Mouse (Mus musculus) hindbrain, embryonic 13.5 days (tissue): ENCODE measurements around the gene Tmem110. TPM values are rescaled to one million over a fixed set of nuclear protein-coding genes. Genes with fewer than 3 reads are reported as not detected.

Experiments used
- ATAC-seq: fragments of 200-750 bp; cut with Nextera tagmentation; 2 replicates; pipeline ENCODE4 v1.8.0; 2017; ENCODE audit warnings: moderate TSS enrichment; ENCODE audit not compliant: low FRiP score
- H3K27ac ChIP-seq: fragments of 300-500 bp; sonication (generic); 2 replicates; pipeline ENCODE4 v1.5.1; 2015; ENCODE audit warnings: inconsistent platforms, mild to moderate bottlenecking, moderate library complexity
- H3K27me3 ChIP-seq: fragments of 300-500 bp; sonication (generic); 2 replicates; pipeline ENCODE4 v1.6.1; 2015; ENCODE audit warnings: mild to moderate bottlenecking, inconsistent platforms
- H3K36me3 ChIP-seq: fragments of 300-500 bp; sonication (generic); 2 replicates; pipeline ENCODE4 v1.6.1; 2015; ENCODE audit warnings: mild to moderate bottlenecking, inconsistent platforms
- H3K4me1 ChIP-seq: fragments of 300-500 bp; sonication (generic); replicated peaks from 2 replicates; pipeline ENCODE4 v1.6.1; 2015; ENCODE audit warnings: inconsistent platforms
- H3K4me2 ChIP-seq: fragments of 300-500 bp; sonication (generic); 2 replicates; pipeline ENCODE4 v1.6.1; 2015; ENCODE audit warnings: inconsistent platforms, mild to moderate bottlenecking, moderate library complexity
- H3K4me3 ChIP-seq: fragments of 300-500 bp; sonication (generic); 2 replicates; pipeline ENCODE4 v1.5.1; 2015; ENCODE audit warnings: mild to moderate bottlenecking, inconsistent platforms
- H3K9ac ChIP-seq: fragments of 300-500 bp; sonication (generic); 2 replicates; pipeline ENCODE4 v1.6.1; 2015; ENCODE audit warnings: mild to moderate bottlenecking, inconsistent platforms
- H3K9me3 ChIP-seq: fragments of 300-500 bp; sonication (generic); 2 replicates; pipeline ENCODE4 v1.6.1; 2016; ENCODE audit warnings: inconsistent platforms
- WGBS: fragments of 180-500 bp; shearing (Covaris S2); methylation state at CpG from one replicate; pipeline ENCODE4 v1.1.7; 2015; 5-methylcytosine and 5-hydroxymethylcytosine counted together
- polyA plus RNA-seq: library from polyadenylated mRNA; unstranded; fragments of >200 nt; fragmentation: Nextera tagmentation; extraction: Ambion mirVana; gene quantifications from 2 replicates; pipeline ENCODE4 v1.2.1, GENCODE M21; 2015

The Tmem110 gene
- polyA plus RNA-seq, 1 experiment from 2014 or later, result 22.6 TPM

GRCm38 (mm10) chr14:30880811-30881717 lies 55.7 kb downstream of the Tmem110 start:
- no peak overlapping the region for H3K4me3 ChIP-seq
- no peaks in the 10 kb centered on the region for H3K27me3 ChIP-seq
- H3K4me2 ChIP-seq, result no peak overlapping the region
- no peak overlapping the region for H3K27ac ChIP-seq
- H3K4me1 ChIP-seq, result peaks cover 8% of the 10 kb centered on the region
- H3K9me3 ChIP-seq, result no peaks in the 10 kb centered on the region
- H3K36me3 ChIP-seq, result peaks cover 21% of the 10 kb centered on the region
- ATAC-seq, result no peak
- 84% methylated on average over 17 of the region's 17 CpGs for WGBS
- H3K9ac ChIP-seq, result no peak overlapping the region

- no peak overlapping the region for H3K27ac ChIP-seq
- no peak for ATAC-seq
- H3K9me3 ChIP-seq, result no peaks in the 10 kb centered on the region
- no peak overlapping the region for H3K4me3 ChIP-seq
- WGBS, result 94% methylated on average over 3 of the region's 3 CpGs
- peaks cover 15% of the 10 kb centered on the region for H3K36me3 ChIP-seq
- peaks cover 8% of the 10 kb centered on the region for H3K4me1 ChIP-seq
- no peaks in the 10 kb centered on the region for H3K27me3 ChIP-seq
- H3K4me2 ChIP-seq, result no peak overlapping the region
- H3K9ac ChIP-seq, result no peak overlapping the region
Measured at GRCm38 (mm10) chr14:30881718-30882108, 56.3 kb downstream of the Tmem110 start.

DNA sequence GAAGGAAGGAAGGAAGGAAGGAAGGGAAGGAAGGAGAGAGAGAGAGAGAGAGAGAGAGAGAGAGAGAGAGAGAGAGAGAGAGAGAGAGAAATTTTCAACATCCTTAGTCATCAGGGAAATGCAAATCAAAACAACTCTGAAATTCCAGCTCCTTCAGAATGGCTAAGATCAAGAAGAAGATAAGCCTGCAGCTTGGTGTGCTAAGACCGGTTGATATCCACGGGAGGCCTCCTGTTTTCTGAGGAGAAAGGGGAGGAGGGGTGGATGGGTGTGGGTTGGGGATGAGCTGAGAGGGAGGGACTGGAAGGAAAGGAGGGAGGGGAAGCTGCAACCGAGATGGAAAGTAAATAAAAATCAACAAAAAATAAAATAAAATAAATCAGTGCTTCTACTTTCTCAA lies 59.9 kb downstream of the Tmem110 start:
- no peak for ATAC-seq
- Histone ChIP-seq H3K27ac (no peak overlapping the region), H3K4me2 (no peak overlapping the region), H3K27me3 (no peaks in the 10 kb centered on the region), H3K4me1 (no peaks in the 10 kb centered on the region), H3K9me3 (no peaks in the 10 kb centered on the region), H3K9ac (no peak overlapping the region), H3K36me3 (no peaks in the 10 kb centered on the region), H3K4me3 (no peak overlapping the region)
- WGBS, result 39% methylated on average over 3 of the region's 3 CpGs

DNA sequence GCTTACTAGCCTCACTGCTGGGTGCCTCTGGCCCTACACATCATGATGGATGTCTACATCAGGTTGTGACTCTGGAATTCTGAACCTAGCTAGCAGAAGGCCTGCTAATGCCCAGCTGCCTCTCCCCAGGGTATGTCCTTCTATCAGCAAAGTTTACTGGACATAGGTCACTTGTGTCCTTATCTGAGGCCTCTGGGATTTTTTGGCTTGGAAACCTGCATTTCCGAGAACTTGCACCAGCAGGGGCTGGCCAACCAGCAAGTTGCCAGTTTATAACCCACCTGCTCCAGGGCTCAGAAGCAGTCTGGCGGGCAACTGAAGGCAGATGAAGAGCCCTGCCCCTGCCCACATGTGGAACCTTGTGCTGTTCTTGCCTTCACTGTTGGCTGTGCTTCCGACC lies 60.8 kb downstream of the Tmem110 start, which contains the start of gene Itih4:
Gene Itih4 (plus strand): TSS at position 273 of the 400 bp plus-strand sequence.
- Histone ChIP-seq H3K4me3 (no peak within 1 kb of the TSS), H3K4me2 (no peak within 1 kb of the TSS), H3K9me3 (no peaks in the 10 kb centered on the region), H3K4me1 (no peaks in the 10 kb centered on the region), H3K27me3 (no peaks in the 10 kb centered on the region), H3K9ac (no peak within 1 kb of the TSS), H3K27ac (no peak within 1 kb of the TSS), H3K36me3 (no peaks in the 10 kb centered on the region)
- 96% methylated on average over 3 of the region's 3 CpGs for WGBS
- no peak for ATAC-seq

GRCm38 (mm10) chr14:30888271-30888732 lies 62.9 kb downstream of the Tmem110 start:
- no peak for ATAC-seq
- no peak overlapping the region for H3K9ac ChIP-seq
- no peaks in the 10 kb centered on the region for H3K4me1 ChIP-seq
- no peak overlapping the region for H3K4me2 ChIP-seq
- H3K27ac ChIP-seq, result no peak overlapping the region
- WGBS, result 18% methylated on average over 9 of the region's 9 CpGs
- H3K4me3 ChIP-seq, result no peak overlapping the region
- H3K9me3 ChIP-seq, result no peaks in the 10 kb centered on the region
- H3K36me3 ChIP-seq, result no peaks in the 10 kb centered on the region
- no peaks in the 10 kb centered on the region for H3K27me3 ChIP-seq

DNA sequence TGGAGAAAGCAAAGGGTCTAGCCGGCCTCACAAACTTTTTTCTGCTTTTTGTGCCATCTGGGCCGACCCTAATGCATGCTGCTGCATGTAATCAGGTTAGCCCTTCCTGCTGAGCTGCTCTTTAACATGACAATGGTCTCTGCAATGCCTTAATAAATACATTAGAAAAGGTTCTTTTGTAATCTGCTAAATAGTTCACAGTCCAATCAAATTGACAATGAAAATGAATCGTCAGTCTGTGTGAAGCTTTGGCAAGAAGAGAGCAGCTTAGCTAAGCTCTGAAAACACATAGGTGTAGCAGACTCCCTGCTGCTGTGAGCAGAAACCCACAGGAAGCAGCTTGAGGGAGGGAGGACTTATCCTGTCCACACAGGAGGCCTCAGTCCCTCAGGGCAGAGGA lies 74.6 kb downstream of the Tmem110 start:
- no peak overlapping the region for H3K9ac ChIP-seq
- no peak for ATAC-seq
- H3K36me3 ChIP-seq, result no peaks in the 10 kb centered on the region

DNA sequence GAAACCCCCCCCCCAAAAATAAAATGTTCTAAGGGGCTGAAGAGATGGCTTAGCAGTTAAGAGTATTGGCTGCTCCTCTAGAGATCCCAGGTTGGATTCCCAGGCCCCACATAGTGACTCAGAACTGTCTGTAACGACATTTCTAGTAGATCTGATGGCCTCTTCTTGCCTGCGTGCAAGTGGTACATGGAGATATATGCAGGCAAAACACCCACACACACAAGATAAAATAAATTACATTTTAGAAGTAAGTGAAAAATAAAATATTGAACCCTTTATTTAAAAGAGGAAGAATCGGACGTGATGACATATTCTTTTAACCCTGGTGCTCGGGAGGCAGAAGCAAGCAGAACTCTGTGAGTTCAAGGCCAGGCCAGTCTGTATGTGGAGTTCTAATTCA lies 77.2 kb downstream of the Tmem110 start:
- H3K9ac ChIP-seq, result no peak overlapping the region
- no peak for ATAC-seq
- WGBS, result 98% methylated on average over 5 of the region's 5 CpGs
- H3K4me1 ChIP-seq, result no peaks in the 10 kb centered on the region
- no peak overlapping the region for H3K4me3 ChIP-seq
- no peaks in the 10 kb centered on the region for H3K27me3 ChIP-seq
- H3K27ac ChIP-seq, result no peak overlapping the region
- no peak overlapping the region for H3K4me2 ChIP-seq
- H3K36me3 ChIP-seq, result no peaks in the 10 kb centered on the region
- H3K9me3 ChIP-seq, result no peaks in the 10 kb centered on the region

More for the DNA sequence above, 74.6 kb downstream of the Tmem110 start:
- no peaks in the 10 kb centered on the region for H3K9me3 ChIP-seq
- H3K27me3 ChIP-seq, result no peaks in the 10 kb centered on the region
- no peak overlapping the region for H3K27ac ChIP-seq
- H3K4me3 ChIP-seq, result no peak overlapping the region
- H3K4me1 ChIP-seq, result no peaks in the 10 kb centered on the region
- whole genome bisulfite sequencing, result 24% methylated on average over 3 of the region's 3 CpGs
- no peak overlapping the region for H3K4me2 ChIP-seq

DNA sequence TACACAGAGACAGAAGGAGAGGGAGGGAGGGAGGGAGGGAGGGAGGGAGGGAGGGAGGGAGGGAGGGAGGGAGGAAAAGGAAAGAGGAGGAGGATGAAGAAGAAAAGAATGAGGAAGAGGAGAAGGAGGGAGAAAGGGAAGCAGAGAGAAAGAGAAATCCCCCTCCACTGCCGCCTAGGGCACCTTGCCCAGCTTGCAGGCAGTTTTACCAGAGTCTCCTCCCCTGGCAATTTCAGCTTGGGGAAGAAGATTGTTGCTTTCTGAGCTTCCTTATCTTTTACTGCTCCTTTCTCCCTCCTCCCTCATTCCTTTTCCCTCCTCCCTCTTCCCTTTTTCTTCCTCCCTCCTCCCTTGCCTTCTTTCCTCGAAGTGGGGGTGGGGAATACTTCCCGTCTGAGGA lies 77.6 kb downstream of the Tmem110 start:
- no peaks in the 10 kb centered on the region for H3K4me1 ChIP-seq
- 84% methylated on average over 3 of the region's 3 CpGs for WGBS
- no peaks in the 10 kb centered on the region for H3K27me3 ChIP-seq
- H3K9ac ChIP-seq, result no peak overlapping the region
- H3K36me3 ChIP-seq, result no peaks in the 10 kb centered on the region
- no peak for ATAC-seq
- no peak overlapping the region for H3K4me2 ChIP-seq
- H3K4me3 ChIP-seq, result no peak overlapping the region
- H3K27ac ChIP-seq, result no peak overlapping the region
- H3K9me3 ChIP-seq, result no peaks in the 10 kb centered on the region

DNA sequence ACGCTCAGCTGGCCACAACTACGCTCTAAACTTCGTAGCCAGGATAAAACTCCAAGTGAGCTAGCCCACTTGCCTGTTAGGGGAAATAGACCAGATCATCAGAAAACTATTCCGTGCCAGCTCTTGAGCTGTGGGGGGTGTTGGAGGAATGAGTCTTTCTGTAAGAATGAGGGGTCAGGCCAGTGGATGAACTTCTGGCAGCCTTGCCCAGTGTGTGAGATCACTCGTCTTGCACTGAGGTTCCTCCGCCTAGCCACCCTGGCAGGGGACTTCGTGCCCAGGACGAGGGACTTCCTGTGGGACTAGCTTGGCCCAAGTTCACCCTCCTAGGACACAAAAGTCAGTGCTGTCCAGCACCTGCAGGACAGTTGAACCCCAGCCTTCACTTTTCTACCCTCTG lies 78.9 kb downstream of the Tmem110 start:
- Histone ChIP-seq H3K27ac (no peak overlapping the region), H3K4me1 (no peaks in the 10 kb centered on the region), H3K9ac (no peak overlapping the region), H3K36me3 (no peaks in the 10 kb centered on the region), H3K9me3 (no peaks in the 10 kb centered on the region), H3K27me3 (no peaks in the 10 kb centered on the region), H3K4me3 (no peak overlapping the region), H3K4me2 (no peak overlapping the region)
- ATAC-seq, result no peak
- 83% methylated on average over 8 of the region's 8 CpGs for WGBS

DNA sequence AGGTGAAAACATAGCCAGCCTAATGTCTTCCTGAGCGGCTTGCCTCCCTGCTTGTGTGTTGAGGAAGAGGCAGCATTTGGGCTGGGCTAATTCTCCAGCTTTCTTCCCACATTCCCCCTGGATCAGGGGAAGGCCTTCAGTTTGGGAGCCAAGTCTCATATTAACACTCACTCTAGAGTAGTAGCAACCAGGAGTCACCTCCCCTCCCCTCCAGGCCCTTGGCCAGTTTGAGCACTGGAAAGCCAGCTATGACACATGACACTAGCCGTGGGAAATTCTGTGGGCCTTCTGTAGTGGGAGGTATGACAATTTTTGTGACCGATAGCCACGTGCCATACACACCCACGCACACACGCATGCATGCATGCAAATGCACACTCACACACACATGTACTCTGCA lies 80.6 kb downstream of the Tmem110 start:
- Histone ChIP-seq H3K9ac (no peak overlapping the region), H3K27me3 (no peaks in the 10 kb centered on the region), H3K4me2 (no peak overlapping the region), H3K4me3 (no peak overlapping the region), H3K36me3 (no peaks in the 10 kb centered on the region), H3K9me3 (no peaks in the 10 kb centered on the region), H3K27ac (no peak overlapping the region), H3K4me1 (no peaks in the 10 kb centered on the region)
- ATAC-seq, result no peak
- 92% methylated on average over 6 of the region's 6 CpGs for WGBS

DNA sequence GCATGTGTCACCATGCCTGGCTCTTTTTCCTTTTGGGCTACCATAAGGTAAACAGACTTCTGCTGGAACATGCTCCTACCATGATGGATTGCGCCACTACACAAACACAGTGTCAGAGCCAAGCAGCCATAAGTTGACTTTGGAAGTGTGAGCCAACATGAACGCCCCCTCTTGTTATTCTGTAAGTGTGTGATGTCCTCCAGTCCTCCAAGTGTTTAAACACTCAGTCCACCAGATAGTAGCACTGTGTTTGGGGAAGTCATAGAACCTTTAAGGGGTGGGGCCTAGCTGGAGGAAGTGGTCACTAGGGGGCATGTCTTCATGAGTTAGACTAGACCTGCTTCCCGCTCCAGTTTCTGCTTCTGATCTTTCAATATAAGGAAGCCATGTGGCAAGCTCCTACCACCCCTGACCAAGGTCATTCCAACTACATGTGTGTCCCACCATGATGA lies 82.5 kb downstream of the Tmem110 start:
- no peak overlapping the region for H3K4me2 ChIP-seq

DNA sequence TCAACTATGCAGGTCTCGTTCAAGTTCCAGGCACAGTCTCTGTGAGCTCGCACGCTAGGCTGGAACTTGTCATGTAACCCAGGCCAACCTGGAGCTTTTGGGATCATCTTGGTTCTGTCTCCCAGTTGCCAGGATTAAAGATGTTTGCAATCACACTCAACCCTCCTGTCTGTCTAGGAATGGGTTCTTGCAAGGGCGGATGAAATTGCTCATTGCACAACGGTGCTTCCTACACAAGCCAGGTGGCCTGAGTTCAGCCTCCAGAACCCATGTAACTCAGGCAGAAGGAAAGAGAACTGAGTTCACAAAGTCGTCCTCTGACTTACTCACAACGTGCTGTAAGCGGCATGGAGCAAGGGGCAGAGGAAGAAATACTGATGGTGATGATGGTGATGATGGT lies 85.8 kb downstream of the Tmem110 start:
- Histone ChIP-seq H3K4me1 (no peaks in the 10 kb centered on the region), H3K27me3 (no peaks in the 10 kb centered on the region), H3K27ac (no peak overlapping the region), H3K4me2 (no peak overlapping the region), H3K9ac (no peak overlapping the region), H3K36me3 (no peaks in the 10 kb centered on the region), H3K4me3 (no peak overlapping the region), H3K9me3 (no peaks in the 10 kb centered on the region)
- WGBS, result 91% methylated on average over 8 of the region's 8 CpGs
- ATAC-seq, result no peak

More for the DNA sequence above, 82.5 kb downstream of the Tmem110 start:
- H3K27ac ChIP-seq, result no peak overlapping the region
- no peak overlapping the region for H3K9ac ChIP-seq
- no peak overlapping the region for H3K4me3 ChIP-seq
- WGBS, result 88% methylated on average over 3 of the region's 3 CpGs
- no peaks in the 10 kb centered on the region for H3K4me1 ChIP-seq
- no peaks in the 10 kb centered on the region for H3K9me3 ChIP-seq
- H3K36me3 ChIP-seq, result no peaks in the 10 kb centered on the region
- ATAC-seq, result no peak
- no peaks in the 10 kb centered on the region for H3K27me3 ChIP-seq

DNA sequence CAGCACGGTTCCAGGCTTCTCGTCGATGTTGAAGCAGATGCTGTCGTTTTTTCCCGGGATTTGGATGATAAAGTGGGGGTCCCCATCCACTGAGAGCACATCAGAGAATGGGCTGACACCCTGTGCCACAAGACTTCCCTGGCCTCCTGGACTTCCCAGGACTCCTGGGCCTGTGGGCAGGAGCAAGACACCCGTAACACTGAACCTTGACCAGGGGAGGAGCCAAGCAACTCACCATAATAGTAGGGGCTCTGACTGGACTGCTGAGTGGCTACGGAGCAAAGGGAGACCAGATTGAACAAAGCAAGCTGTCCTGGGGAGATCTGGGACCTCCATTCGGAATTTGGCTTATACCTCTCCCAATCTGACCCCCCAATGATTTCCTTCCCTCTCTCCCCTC lies 87.3 kb downstream of the Tmem110 start:
- no peaks in the 10 kb centered on the region for H3K9me3 ChIP-seq
- H3K9ac ChIP-seq, result no peak overlapping the region
- H3K27ac ChIP-seq, result no peak overlapping the region
- no peak overlapping the region for H3K4me3 ChIP-seq
- no peaks in the 10 kb centered on the region for H3K4me1 ChIP-seq
- no peak for ATAC-seq
- no peaks in the 10 kb centered on the region for H3K27me3 ChIP-seq
- H3K4me2 ChIP-seq, result no peak overlapping the region
- H3K36me3 ChIP-seq, result no peaks in the 10 kb centered on the region
- 85% methylated on average over 8 of the region's 8 CpGs for whole genome bisulfite sequencing
